Mouse (Mus musculus) bone marrow macrophage, adult 2 months (primary cell): ENCODE results near the gene Slc25a22.

Source experiments
- CTCF ChIP-seq: IDR thresholded peaks from 2 replicates; pipeline ENCODE4 v1.5.1; 2012; ENCODE audit warnings: low read depth, mild to moderate bottlenecking, low read length, moderate library complexity
- POLR2A ChIP-seq: IDR thresholded peaks from 2 replicates; pipeline ENCODE4 v1.6.1; 2012; ENCODE audit warnings: mild to moderate bottlenecking, low read depth, low read length, borderline replicate concordance

GRCm38 (mm10) chr7:141485606-141486005 is 47.9 kb upstream of the Slc25a22 start:
- TF ChIP-seq CTCF (no peak), POLR2A (no peak)
